Comparison of ENCODE assay signal across 15 mouse cellular contexts in genomic region chr11:95567366-95567765, GRCm38 (mm10). TPM values are rescaled to one million over a fixed set of nuclear protein-coding genes. Genes with fewer than 3 reads are reported as not detected.
A peak's percentile ranks its signal among the peaks of the same experiment; 100 is the strongest.
DNase-seq lines count a peak whose midpoint lies in the region; ATAC-seq lines count a peak whose summit lies in the region.
"Had no signal": no experiment of that assay in that cellular context is flagged by ENCODE, and none has a peak within 500 bp of the region (broad histone marks: within the 10 kb centered on the region; RNA-seq: fewer than 3 reads in every experiment).

No protein-coding gene starts in this region.

- no peaks in the 10 kb centered on the region for H3K9me3 ChIP-seq in hindbrain, embryonic 10.5 days
- H3K9me3 ChIP-seq in hindbrain, embryonic 14.5 days (ENCODE audit: control insufficient read depth, low read length) = no peaks in the 10 kb centered on the region
- 0 out of 2 replicates have a peak, but pooled peaks cover 4% of the 10 kb centered on the region for H3K9me3 ChIP-seq in embryonic facial prominence, embryonic 12.5 days
- H3K9me3 ChIP-seq in intestine, embryonic 15.5 days = no peaks in the 10 kb centered on the region
- no peaks in the 10 kb centered on the region for H3K9me3 ChIP-seq in stomach, embryonic 14.5 days (ENCODE audit: control insufficient read depth, low read depth, low read length)
- H3K9me3 ChIP-seq: midbrain, embryonic 12.5 days had no signal

- WGBS in hindbrain, embryonic 10.5 days = 61% methylated on average over 6 of the region's 6 CpGs
- WGBS in hindbrain, embryonic 14.5 days = 50% methylated on average over 6 of the region's 6 CpGs
- 50% methylated on average over 6 of the region's 6 CpGs for WGBS in embryonic facial prominence, embryonic 12.5 days
- 30% methylated on average over 6 of the region's 6 CpGs for WGBS in intestine, embryonic 15.5 days
- 54% methylated on average over 6 of the region's 6 CpGs for WGBS in stomach, embryonic 14.5 days

- no peak overlapping the region for H3K4me3 ChIP-seq in hindbrain, embryonic 10.5 days
- H3K4me3 ChIP-seq in hindbrain, embryonic 14.5 days (replicated peaks; ENCODE audit: low read length) = no peak overlapping the region
- H3K4me3 ChIP-seq in embryonic facial prominence, embryonic 12.5 days = no peak overlapping the region
- no peak overlapping the region for H3K4me3 ChIP-seq in intestine, embryonic 15.5 days (replicated peaks)
- no peak overlapping the region for H3K4me3 ChIP-seq in stomach, embryonic 14.5 days (ENCODE audit: low read depth, low read length)
- H3K4me3 ChIP-seq: heart, embryonic 12.5 days; midbrain, embryonic 12.5 days had no signal

- H3K9ac ChIP-seq in hindbrain, embryonic 14.5 days = no peak overlapping the region
- no peak overlapping the region for H3K9ac ChIP-seq in embryonic facial prominence, embryonic 12.5 days
- H3K9ac ChIP-seq in intestine, embryonic 15.5 days = no peak overlapping the region
- H3K9ac ChIP-seq in stomach, embryonic 14.5 days (replicated peaks; ENCODE audit: low read depth, low read length) = no peak overlapping the region
- H3K9ac ChIP-seq: heart, embryonic 12.5 days; midbrain, embryonic 12.5 days had no signal

- no peak for DNase-seq in hindbrain, embryonic 10.5 days (ENCODE audit: low spot score)
- DNase-seq in hindbrain, embryonic 14.5 days (ENCODE audit: low spot score) = no peak
- DNase-seq in yolk sac, embryonic 10.5 days (ENCODE audit: low spot score) = no peak
- no peak for DNase-seq in adrenal gland, adult 8-10 months
- DNase-seq: cerebellum, postnatal 14 days; kidney, postnatal 25 days; layer of hippocampus, adult 9-11 months; lung, adult 2 months had no signal

- peak overlapping the region; percentile 42; the same call in 1 of the 2 replicates for H3K27ac ChIP-seq in hindbrain, embryonic 10.5 days
- H3K27ac ChIP-seq in hindbrain, embryonic 14.5 days = no peak overlapping the region
- peak overlapping the region; percentile 50 for H3K27ac ChIP-seq in embryonic facial prominence, embryonic 12.5 days
- peak overlapping the region; percentile 24 for H3K27ac ChIP-seq in intestine, embryonic 15.5 days
- peak overlapping the region; percentile 27; the same call in 1 of the 2 replicates for H3K27ac ChIP-seq in stomach, embryonic 14.5 days (ENCODE audit: low read length)
- H3K27ac ChIP-seq: midbrain, embryonic 12.5 days had no signal

- H3K4me1 ChIP-seq in hindbrain, embryonic 10.5 days (replicated peaks) = peaks cover 63% of the 10 kb centered on the region
- no peaks in the 10 kb centered on the region for H3K4me1 ChIP-seq in hindbrain, embryonic 14.5 days (replicated peaks; ENCODE audit: control insufficient read depth, insufficient read depth, low read length)
- peaks cover 56% of the 10 kb centered on the region for H3K4me1 ChIP-seq in embryonic facial prominence, embryonic 12.5 days
- H3K4me1 ChIP-seq in intestine, embryonic 15.5 days (replicated peaks) = peaks cover 35% of the 10 kb centered on the region
- H3K4me1 ChIP-seq in stomach, embryonic 14.5 days (ENCODE audit: control insufficient read depth, insufficient read depth, low read length) = peaks cover 34% of the 10 kb centered on the region

- H3K4me2 ChIP-seq in hindbrain, embryonic 14.5 days (replicated peaks) = no peak overlapping the region
- no peak overlapping the region for H3K4me2 ChIP-seq in embryonic facial prominence, embryonic 12.5 days (replicated peaks)
- H3K4me2 ChIP-seq in intestine, embryonic 15.5 days (replicated peaks) = no peak overlapping the region
- no peak overlapping the region for H3K4me2 ChIP-seq in stomach, embryonic 14.5 days (replicated peaks; ENCODE audit: low read depth, low read length)
- H3K4me2 ChIP-seq: heart, embryonic 12.5 days; liver, embryonic 11.5 days; midbrain, embryonic 12.5 days had no signal

- ATAC-seq in hindbrain, embryonic 14.5 days (ENCODE audit: low FRiP score) = no peak
- no peak for ATAC-seq in embryonic facial prominence, embryonic 12.5 days (ENCODE audit: insufficient number of reproducible peaks, insufficient read depth, low FRiP score, low TSS enrichment)
- ATAC-seq in intestine, embryonic 15.5 days = no peak
- ATAC-seq in stomach, embryonic 14.5 days (ENCODE audit: insufficient number of reproducible peaks, insufficient read depth, low FRiP score, low read depth) = no peak

- H3K27me3 ChIP-seq in hindbrain, embryonic 10.5 days (ENCODE audit: insufficient read depth, poor library complexity, severe bottlenecking) = peaks cover 29% of the 10 kb centered on the region
- H3K27me3 ChIP-seq in hindbrain, embryonic 14.5 days (ENCODE audit: control insufficient read depth, insufficient read depth, low read length) = no peaks in the 10 kb centered on the region
- H3K27me3 ChIP-seq in embryonic facial prominence, embryonic 12.5 days = 0 out of 2 replicates have a peak, but pooled peaks cover 3% of the 10 kb centered on the region
- H3K27me3 ChIP-seq in intestine, embryonic 15.5 days (replicated peaks) = no peaks in the 10 kb centered on the region
- H3K27me3 ChIP-seq in stomach, embryonic 14.5 days (ENCODE audit: control insufficient read depth, insufficient read depth, low read length) = no peaks in the 10 kb centered on the region

- peaks cover 11% of the 10 kb centered on the region; the same call in 1 of the 2 replicates for H3K36me3 ChIP-seq in hindbrain, embryonic 10.5 days
- no peaks in the 10 kb centered on the region for H3K36me3 ChIP-seq in hindbrain, embryonic 14.5 days (replicated peaks; ENCODE audit: control insufficient read depth, insufficient read depth)
- H3K36me3 ChIP-seq in embryonic facial prominence, embryonic 12.5 days = no peaks in the 10 kb centered on the region
- H3K36me3 ChIP-seq in intestine, embryonic 15.5 days = no peaks in the 10 kb centered on the region
- H3K36me3 ChIP-seq in stomach, embryonic 14.5 days (ENCODE audit: control insufficient read depth, insufficient read depth, low read length) = no peaks in the 10 kb centered on the region
- H3K36me3 ChIP-seq: G1E; heart, embryonic 12.5 days; midbrain, embryonic 12.5 days had no signal

RNA-seq across cellular contexts. Expression of gene Ngfr, which starts 20.2 kb away (rescaled TPM):
- polyA plus RNA-seq in hindbrain, embryonic 10.5 days (2016; fragmentation: Nextera tagmentation; extraction: Ambion mirVana) = 28.7 and 51.6 TPM in 2 replicates
- 38.2 and 48.5 TPM in 2 replicates for polyA plus RNA-seq in hindbrain, embryonic 14.5 days (2014; fragmentation: Nextera tagmentation; extraction: Ambion mirVana)
- polyA plus RNA-seq in embryonic facial prominence, embryonic 12.5 days (2016; fragmentation: Nextera tagmentation; extraction: Ambion mirVana) = 33.0 and 36.7 TPM in 2 replicates
- polyA plus RNA-seq in intestine, embryonic 15.5 days (2015; fragmentation: Nextera tagmentation; extraction: Ambion mirVana) = 14.5 and 15.8 TPM in 2 replicates
- polyA plus RNA-seq in stomach, embryonic 14.5 days (2014; fragmentation: Nextera tagmentation; extraction: Ambion mirVana) = 8.5 and 9.3 TPM in 2 replicates
- total RNA-seq in adrenal gland, adult 8-10 months (2022) = 1 to 10 TPM; 4.0 to 6.0 (median 5.2) TPM
- polyA plus RNA-seq: G1E had no signal

RNA-seq across cellular contexts. Expression of gene Nxph3, which starts 53.0 kb away (rescaled TPM):
- polyA plus RNA-seq in hindbrain, embryonic 10.5 days (2016; fragmentation: Nextera tagmentation; extraction: Ambion mirVana) = 0.46 and 0.75 TPM in 2 replicates
- 2.0 and 2.2 TPM in 2 replicates for polyA plus RNA-seq in hindbrain, embryonic 14.5 days (2014; fragmentation: Nextera tagmentation; extraction: Ambion mirVana)
- 1.3 and 1.8 TPM in 2 replicates for polyA plus RNA-seq in embryonic facial prominence, embryonic 12.5 days (2016; fragmentation: Nextera tagmentation; extraction: Ambion mirVana)
- polyA plus RNA-seq in intestine, embryonic 15.5 days (2015; fragmentation: Nextera tagmentation; extraction: Ambion mirVana) = 0.46 and 0.58 TPM in 2 replicates
- 0.86 and 1.1 TPM in 2 replicates for polyA plus RNA-seq in stomach, embryonic 14.5 days (2014; fragmentation: Nextera tagmentation; extraction: Ambion mirVana)
- total RNA-seq in adrenal gland, adult 8-10 months (2022) = 1 to 10 TPM; 3.0 to 5.8 (median 3.9) TPM
- polyA plus RNA-seq: G1E had no signal
